Mouse (Mus musculus) liver, embryonic 14.5 days (tissue): ENCODE measurements around the gene Olfr1253. TPM values are rescaled to one million over a fixed set of nuclear protein-coding genes. Genes with fewer than 3 reads are reported as not detected.

ENCODE experiments used
- ATAC-seq: fragments of 200-750 bp; cut with Nextera tagmentation; 2 replicates; pipeline ENCODE4 v1.8.0; 2017; ENCODE audit warnings: moderate number of reproducible peaks, mild to moderate bottlenecking, moderate library complexity; ENCODE audit not compliant: insufficient read depth
- DNase-seq, 3 experiments: peaks; one replicate each; pipeline ENCODE4 v3.0.0-alpha.2; 2012 to 2013; ENCODE audit warnings: low read depth in 3 of 3, low spot score in 3 of 3
- H3K27ac ChIP-seq: fragments of 300-500 bp; sonication (generic); 2 replicates; pipeline ENCODE4 v1.5.1; 2014; ENCODE audit warnings: moderate library complexity, mild to moderate bottlenecking, control low read depth, inconsistent platforms
- H3K27me3 ChIP-seq: fragments of 300-500 bp; sonication (generic); 2 replicates; pipeline ENCODE4 v1.6.1; 2014; ENCODE audit warnings: mild to moderate bottlenecking, low read length, moderate library complexity; ENCODE audit not compliant: control insufficient read depth, insufficient read depth
- H3K36me3 ChIP-seq: fragments of 300-500 bp; sonication (generic); replicated peaks from 2 replicates; pipeline ENCODE4 v1.6.1; 2014; ENCODE audit warnings: low read depth; ENCODE audit not compliant: control insufficient read depth, insufficient read depth
- H3K4me1 ChIP-seq, 2 experiments: fragments of 200-500 bp in 1 of 2; fragments of 300-500 bp in 1 of 2; sonication (generic) in 1 of 2; replicated peaks; 2 replicates each; pipeline ENCODE4 v1.6.1; 2012 to 2014; ENCODE audit warnings: antibody characterized with exemption in 1 of 2, inconsistent platforms in 1 of 2, low read length in 1 of 2; ENCODE audit not compliant: control insufficient read depth in 2 of 2, insufficient read depth in 2 of 2
- H3K4me2 ChIP-seq: fragments of 300-500 bp; sonication (generic); 2 replicates; pipeline ENCODE4 v1.6.1; 2014; ENCODE audit warnings: low read depth, mild to moderate bottlenecking, control low read depth, moderate library complexity
- H3K4me3 ChIP-seq, 2 experiments: fragments of 200-500 bp in 1 of 2; fragments of 300-500 bp in 1 of 2; sonication (generic) in 1 of 2; 2 replicates each; pipeline ENCODE4 v1.5.1; 2012 to 2014; ENCODE audit warnings: low read depth in 2 of 2, low read length in 2 of 2, mild to moderate bottlenecking in 2 of 2, control low read depth in 1 of 2, inconsistent platforms in 1 of 2, moderate library complexity in 1 of 2; ENCODE audit not compliant: insufficient read depth in 1 of 2
- H3K9ac ChIP-seq: fragments of 300-500 bp; sonication (generic); replicated peaks from 2 replicates; pipeline ENCODE4 v1.6.1; 2014; ENCODE audit warnings: mild to moderate bottlenecking, control low read depth, moderate library complexity
- H3K9me3 ChIP-seq: fragments of 300-500 bp; sonication (generic); 2 replicates; pipeline ENCODE4 v1.6.1; 2016; ENCODE audit warnings: low read length, mixed read lengths; ENCODE audit not compliant: control insufficient read depth
- CTCF ChIP-seq: IDR thresholded peaks from 2 replicates; pipeline ENCODE4 v1.5.1; 2016; ENCODE audit warnings: antibody characterized with exemption, low read depth, control low read depth
- EP300 ChIP-seq: IDR thresholded peaks from 2 replicates; pipeline ENCODE4 v1.6.1; 2016; ENCODE audit warnings: antibody characterized with exemption, low read depth
- WGBS: fragments of 180-500 bp; shearing (Covaris S2); extraction: QIAGEN DNeasy Blood & Tissue Kit; methylation state at CpG from one replicate; pipeline ENCODE4 v1.1.7; 2014; ENCODE audit not compliant: insufficient replicate concordance; 5-methylcytosine and 5-hydroxymethylcytosine counted together
- polyA plus RNA-seq, 2 experiments: library from polyadenylated mRNA; depleted of rRNA in 1 of 2; stranded (reverse) in 1 of 2; unstranded in 1 of 2; fragments of >200 nt; fragmentation: Nextera tagmentation in 1 of 2; extraction: Ambion mirVana in 1 of 2; gene quantifications; 2 replicates each; pipeline versions ENCODE4 v1.2.1 to v1.2.3; 2012 to 2014

Gene Olfr1253
- not detected in 2 replicates for polyA plus RNA-seq (2012; rRNA removed)
- not detected in 2 replicates for polyA plus RNA-seq (2014; fragmentation: Nextera tagmentation; extraction: Ambion mirVana)

GRCm38 (mm10) chr2:89756990-89757389 lies at the start of gene Olfr1253:
TSS of gene Olfr1253 (minus strand) at chr2:89757090.
- Histone ChIP-seq H3K4me1 (no peaks in the 10 kb centered on the region), H3K36me3 (no peaks in the 10 kb centered on the region), H3K9me3 (no peaks in the 10 kb centered on the region), H3K4me3 (no peak within 1 kb of the TSS), H3K9ac (no peak within 1 kb of the TSS), H3K4me2 (no peak within 1 kb of the TSS), H3K27me3 (no peaks in the 10 kb centered on the region), H3K27ac (no peak within 1 kb of the TSS)
- no peak for DNase-seq
- no peak for ATAC-seq
- TF ChIP-seq CTCF, result no peak
- 68% methylated on average over 1 of the region's 1 CpGs for WGBS

GRCm38 (mm10) chr2:89799583-89799982 lies 42.7 kb upstream of the Olfr1253 start:
- Histone ChIP-seq H3K9ac (no peak overlapping the region), H3K4me2 (no peak overlapping the region), H3K27me3 (no peaks in the 10 kb centered on the region), H3K4me3 (no peak overlapping the region), H3K4me1 (no peaks in the 10 kb centered on the region), H3K36me3 (no peaks in the 10 kb centered on the region), H3K9me3 (no peaks in the 10 kb centered on the region), H3K27ac (no peak overlapping the region)
- no peak for DNase-seq
- ATAC-seq, result no peak
- 77% methylated on average over 3 of the region's 3 CpGs for WGBS
- TF ChIP-seq CTCF (no peak), EP300 (no peak)

- no peak within 1 kb of the TSS for H3K9ac ChIP-seq
- H3K27me3 ChIP-seq, result no peaks in the 10 kb centered on the region
- no peak for ATAC-seq
- no peak within 1 kb of the TSS for H3K4me2 ChIP-seq
- H3K27ac ChIP-seq, result no peak within 1 kb of the TSS
- DNase-seq, result no peak
- no peak for TF ChIP-seq EP300
- no peak for TF ChIP-seq CTCF
- H3K9me3 ChIP-seq, result no peaks in the 10 kb centered on the region
- H3K4me3 ChIP-seq, result no peak within 1 kb of the TSS
- H3K4me1 ChIP-seq, result no peaks in the 10 kb centered on the region
- H3K36me3 ChIP-seq, result no peaks in the 10 kb centered on the region
Measured at GRCm38 (mm10) chr2:89793519-89793918, 36.6 kb upstream of the Olfr1253 start, which contains the start of gene Olfr1254. TSS of gene Olfr1254 (minus strand) at chr2:89793619.

- Histone ChIP-seq H3K4me1 (no peaks in the 10 kb centered on the region), H3K4me3 (no peak within 1 kb of the TSS), H3K9ac (no peak within 1 kb of the TSS), H3K27ac (no peak within 1 kb of the TSS), H3K27me3 (no peaks in the 10 kb centered on the region), H3K36me3 (no peaks in the 10 kb centered on the region), H3K9me3 (no peaks in the 10 kb centered on the region), H3K4me2 (no peak within 1 kb of the TSS)
- WGBS, result 24% methylated on average over 1 of the region's 1 CpGs
- TF ChIP-seq CTCF, result no peak
- TF ChIP-seq EP300, result no peak
- DNase-seq, result no peak
- no peak for ATAC-seq
Measured at GRCm38 (mm10) chr2:89724912-89725311, 32.0 kb downstream of the Olfr1253 start, which contains the start of gene Olfr1252. TSS of gene Olfr1252 (minus strand) at chr2:89725012.

Other genes starting within 250 kb of the Olfr1253 start
- not detected in 2 replicates for gene Olfr1243, start 225.6 kb downstream of the Olfr1253 start, polyA plus RNA-seq (2012; rRNA removed)
- gene Olfr1243, start 225.6 kb downstream of the Olfr1253 start, polyA plus RNA-seq (2014; fragmentation: Nextera tagmentation; extraction: Ambion mirVana), result not detected in 2 replicates
- gene Olfr1245, start 178.6 kb downstream of the Olfr1253 start, polyA plus RNA-seq (2012; rRNA removed), result not detected in 2 replicates
- not detected in 2 replicates for gene Olfr1245, start 178.6 kb downstream of the Olfr1253 start, polyA plus RNA-seq (2014; fragmentation: Nextera tagmentation; extraction: Ambion mirVana)
- not detected in 2 replicates for gene Olfr1246, start 163.9 kb downstream of the Olfr1253 start, polyA plus RNA-seq (2012; rRNA removed)
- gene Olfr1246, start 163.9 kb downstream of the Olfr1253 start, polyA plus RNA-seq (2014; fragmentation: Nextera tagmentation; extraction: Ambion mirVana), result not detected in 2 replicates
- gene Olfr1247, start 143.0 kb downstream of the Olfr1253 start, polyA plus RNA-seq (2012; rRNA removed), result not detected in 2 replicates
- gene Olfr1247, start 143.0 kb downstream of the Olfr1253 start, polyA plus RNA-seq (2014; fragmentation: Nextera tagmentation; extraction: Ambion mirVana), result not detected in 2 replicates
- not detected in 2 replicates for gene Olfr1248, start 138.8 kb downstream of the Olfr1253 start, polyA plus RNA-seq (2012; rRNA removed)
- not detected in 2 replicates for gene Olfr1248, start 138.8 kb downstream of the Olfr1253 start, polyA plus RNA-seq (2014; fragmentation: Nextera tagmentation; extraction: Ambion mirVana)
- not detected in 2 replicates for gene Olfr1249, start 122.1 kb downstream of the Olfr1253 start, polyA plus RNA-seq (2012; rRNA removed)
- not detected in 2 replicates for gene Olfr1249, start 122.1 kb downstream of the Olfr1253 start, polyA plus RNA-seq (2014; fragmentation: Nextera tagmentation; extraction: Ambion mirVana)
- gene Olfr1250, start 95.6 kb downstream of the Olfr1253 start, polyA plus RNA-seq (2012; rRNA removed), result not detected in 2 replicates
- gene Olfr1250, start 95.6 kb downstream of the Olfr1253 start, polyA plus RNA-seq (2014; fragmentation: Nextera tagmentation; extraction: Ambion mirVana), result not detected in 2 replicates
- gene Olfr1251, start 85.2 kb downstream of the Olfr1253 start, polyA plus RNA-seq (2012; rRNA removed), result not detected in 2 replicates
- gene Olfr1251, start 85.2 kb downstream of the Olfr1253 start, polyA plus RNA-seq (2014; fragmentation: Nextera tagmentation; extraction: Ambion mirVana), result not detected in 2 replicates
- not detected in 2 replicates for gene Olfr1252, start 32.1 kb downstream of the Olfr1253 start, polyA plus RNA-seq (2012; rRNA removed)
- gene Olfr1252, start 32.1 kb downstream of the Olfr1253 start, polyA plus RNA-seq (2014; fragmentation: Nextera tagmentation; extraction: Ambion mirVana), result not detected in 2 replicates
- gene Olfr1254, start 36.5 kb upstream of the Olfr1253 start, polyA plus RNA-seq (2012; rRNA removed), result not detected in 2 replicates
- gene Olfr1254, start 36.5 kb upstream of the Olfr1253 start, polyA plus RNA-seq (2014; fragmentation: Nextera tagmentation; extraction: Ambion mirVana), result not detected in 2 replicates
- gene Olfr1255, start 55.0 kb upstream of the Olfr1253 start, polyA plus RNA-seq (2012; rRNA removed), result not detected in 2 replicates
- not detected in 2 replicates for gene Olfr1255, start 55.0 kb upstream of the Olfr1253 start, polyA plus RNA-seq (2014; fragmentation: Nextera tagmentation; extraction: Ambion mirVana)
- not detected in 2 replicates for gene Olfr1256, start 84.5 kb upstream of the Olfr1253 start, polyA plus RNA-seq (2012; rRNA removed)
- gene Olfr1256, start 84.5 kb upstream of the Olfr1253 start, polyA plus RNA-seq (2014; fragmentation: Nextera tagmentation; extraction: Ambion mirVana), result not detected in 2 replicates
- not detected in 2 replicates for gene Olfr48, start 91.1 kb upstream of the Olfr1253 start, polyA plus RNA-seq (2012; rRNA removed)
- gene Olfr48, start 91.1 kb upstream of the Olfr1253 start, polyA plus RNA-seq (2014; fragmentation: Nextera tagmentation; extraction: Ambion mirVana), result not detected in 2 replicates
- not detected in 2 replicates for gene Olfr1257, start 121.3 kb upstream of the Olfr1253 start, polyA plus RNA-seq (2012; rRNA removed)
- gene Olfr1257, start 121.3 kb upstream of the Olfr1253 start, polyA plus RNA-seq (2014; fragmentation: Nextera tagmentation; extraction: Ambion mirVana), result not detected in 2 replicates
- gene Olfr1258, start 170.2 kb upstream of the Olfr1253 start, polyA plus RNA-seq (2012; rRNA removed), result not detected in 2 replicates
- gene Olfr1258, start 170.2 kb upstream of the Olfr1253 start, polyA plus RNA-seq (2014; fragmentation: Nextera tagmentation; extraction: Ambion mirVana), result not detected in 2 replicates
- gene Olfr1259, start 191.6 kb upstream of the Olfr1253 start, polyA plus RNA-seq (2012; rRNA removed), result not detected in 2 replicates
- not detected in 2 replicates for gene Olfr1259, start 191.6 kb upstream of the Olfr1253 start, polyA plus RNA-seq (2014; fragmentation: Nextera tagmentation; extraction: Ambion mirVana)
- gene Olfr1260, start 217.2 kb upstream of the Olfr1253 start, polyA plus RNA-seq (2012; rRNA removed), result not detected in 2 replicates
- not detected in 2 replicates for gene Olfr1260, start 217.2 kb upstream of the Olfr1253 start, polyA plus RNA-seq (2014; fragmentation: Nextera tagmentation; extraction: Ambion mirVana)
- not detected in 2 replicates for gene Olfr1261, start 234.1 kb upstream of the Olfr1253 start, polyA plus RNA-seq (2012; rRNA removed)
- not detected in 2 replicates for gene Olfr1261, start 234.1 kb upstream of the Olfr1253 start, polyA plus RNA-seq (2014; fragmentation: Nextera tagmentation; extraction: Ambion mirVana)
- gene Olfr1262, start 243.1 kb upstream of the Olfr1253 start, polyA plus RNA-seq (2012; rRNA removed), result not detected in 2 replicates
- gene Olfr1262, start 243.1 kb upstream of the Olfr1253 start, polyA plus RNA-seq (2014; fragmentation: Nextera tagmentation; extraction: Ambion mirVana), result not detected in 2 replicates